26 mouse cellular contexts compared by ENCODE assay signal in genomic region chr2:62495407-62495806, GRCm38 (mm10). TPM values are rescaled to one million over a fixed set of nuclear protein-coding genes. Genes with fewer than 3 reads are reported as not detected.
A peak's percentile ranks its signal among the peaks of the same experiment; 100 is the strongest.
DNase-seq lines count a peak whose midpoint lies in the region; ATAC-seq and TF ChIP-seq lines count a peak whose summit lies in the region.
"Had no signal": no experiment of that assay in that cellular context is flagged by ENCODE, and none has a peak within 500 bp of the region (broad histone marks: within the 10 kb centered on the region; RNA-seq: fewer than 3 reads in every experiment).

No protein-coding gene starts in this region.

- H3K9ac ChIP-seq in forebrain, embryonic 16.5 days (replicated peaks; ENCODE audit: low read depth, low read length), result no peak overlapping the region
- H3K9ac ChIP-seq: embryonic facial prominence, embryonic 13.5 days; embryonic facial prominence, embryonic 15.5 days; forebrain, embryonic 12.5 days; forebrain, postnatal 0 days had no signal

- no peaks in the 10 kb centered on the region for H3K4me1 ChIP-seq in cortical plate, adult 2 months (ENCODE audit: control insufficient read depth, insufficient read depth, low read length)
- peaks cover 6% of the 10 kb centered on the region for H3K4me1 ChIP-seq in forebrain, embryonic 16.5 days (replicated peaks; ENCODE audit: control insufficient read depth, insufficient read depth, low read length)
- H3K4me1 ChIP-seq: embryonic facial prominence, embryonic 13.5 days; embryonic facial prominence, embryonic 15.5 days had no signal

- peak overlapping the region; percentile 13; the same call in 1 of the 2 replicates for H3K27ac ChIP-seq in left cerebral cortex, adult 2 months
- H3K27ac ChIP-seq in cortical plate, adult 2 months (ENCODE audit: insufficient read depth, low read length), result 0 out of 2 replicates have a peak overlapping the region, but pooled peaks have one; percentile 56
- no peak overlapping the region for H3K27ac ChIP-seq in forebrain, embryonic 16.5 days (ENCODE audit: low read length)
- H3K27ac ChIP-seq: embryonic facial prominence, embryonic 13.5 days; embryonic facial prominence, embryonic 15.5 days; forebrain, embryonic 10.5 days; forebrain, embryonic 12.5 days had no signal

- H3K36me3 ChIP-seq in forebrain, embryonic 16.5 days (ENCODE audit: control insufficient read depth, insufficient read depth), result no peaks in the 10 kb centered on the region
- H3K36me3 ChIP-seq: embryonic facial prominence, embryonic 13.5 days; embryonic facial prominence, embryonic 15.5 days; forebrain, embryonic 10.5 days; forebrain, embryonic 12.5 days had no signal

- DNase-seq in left cerebral cortex, adult 2 months (ENCODE audit: extremely low spot score in 1 of 2, low spot score in 2 of 2), result no peak
- DNase-seq in left cerebral cortex, adult 11 months (ENCODE audit: low spot score), result no peak
- DNase-seq in brain, adult 2 months (ENCODE audit: low read depth, low spot score), result peak; percentile 86
- no peak for DNase-seq in gastrocnemius, postnatal 4 days (ENCODE audit: low spot score in 2 of 2)
- DNase-seq: adrenal gland, adult 2 months; adrenal gland, postnatal 10 days; adrenal gland, postnatal 25 days; cerebellum, adult 11-12 months; cerebellum, adult 2 months; cerebellum, adult 9-10 months; cerebellum, postnatal 10 days; cerebellum, postnatal 25 days; embryo, embryonic 11 days; forebrain, postnatal 0 days had no signal

- no peak for TF ChIP-seq CTCF in left cerebral cortex, adult 2 months (IDR thresholded peaks at IDR 0.05)
- no peak for TF ChIP-seq CTCF in cortical plate, adult 2 months (IDR thresholded peaks at IDR 0.05; ENCODE audit: extremely low read depth, insufficient read depth, low read length)

- no peak overlapping the region for H3K4me2 ChIP-seq in forebrain, embryonic 16.5 days (ENCODE audit: low read length)
- H3K4me2 ChIP-seq: embryonic facial prominence, embryonic 13.5 days; embryonic facial prominence, embryonic 15.5 days; forebrain, embryonic 12.5 days had no signal

- H3K9me3 ChIP-seq in forebrain, embryonic 16.5 days (ENCODE audit: control insufficient read depth, low read length), result no peaks in the 10 kb centered on the region
- H3K9me3 ChIP-seq: embryonic facial prominence, embryonic 13.5 days; embryonic facial prominence, embryonic 15.5 days; forebrain, embryonic 10.5 days; forebrain, embryonic 12.5 days had no signal

- no peak for TF ChIP-seq POLR2A in cortical plate, adult 2 months (IDR thresholded peaks at IDR 0.05; ENCODE audit: extremely low read depth, insufficient read depth, low read length)

- H3K27me3 ChIP-seq in forebrain, embryonic 16.5 days (replicated peaks; ENCODE audit: control insufficient read depth, insufficient read depth, low read length), result no peaks in the 10 kb centered on the region
- H3K27me3 ChIP-seq: embryonic facial prominence, embryonic 13.5 days; embryonic facial prominence, embryonic 15.5 days; forebrain, embryonic 12.5 days had no signal

- H3K4me3 ChIP-seq in left cerebral cortex, adult 2 months, result no peak overlapping the region
- no peak overlapping the region for H3K4me3 ChIP-seq in cortical plate, adult 2 months (ENCODE audit: insufficient read depth, low read length)
- H3K4me3 ChIP-seq in forebrain, embryonic 16.5 days (replicated peaks; ENCODE audit: low read length), result no peak overlapping the region
- H3K4me3 ChIP-seq: embryonic facial prominence, embryonic 13.5 days; embryonic facial prominence, embryonic 15.5 days; erythroblast, embryonic 14.5 days; forebrain, embryonic 10.5 days; forebrain, embryonic 12.5 days had no signal

- ATAC-seq in forebrain, embryonic 16.5 days, result no peak
- ATAC-seq: forebrain, embryonic 14.5 days; forebrain, postnatal 0 days had no signal

- WGBS in forebrain, embryonic 16.5 days, result 76% methylated on average over 4 of the region's 4 CpGs

- intact Hi-C loops in left cerebral cortex, adult 2 months (cut with DNase I), result loop anchor here (1.0 kb wide), 1 partner anchor 31 kb away; no protein-coding TSS in a partner anchor

RNA-seq across cellular contexts. Expression of gene Gcg, which starts 12.0 kb away (rescaled TPM):
- total RNA-seq in left cerebral cortex, adult 2 months (2021), result under 1 TPM in 1 of 2 experiments, not detected in 1; 0.50 TPM
- not detected in 2 replicates for polyA plus RNA-seq in cortical plate, adult 2 months (2012; rRNA removed)
- polyA plus RNA-seq in forebrain, embryonic 16.5 days (2015; fragmentation: Nextera tagmentation; extraction: Ambion mirVana), result 2.7 and 2.8 TPM in 2 replicates
- total RNA-seq in gastrocnemius, postnatal 4 days (2021), result under 1 TPM; 0.41 to 0.42 TPM
- total RNA-seq: adrenal gland, adult 2 months; adrenal gland, postnatal 10 days; adrenal gland, postnatal 25 days; ES-E14; MEL had no signal
- polyA plus RNA-seq: adrenal gland, adult 2 months; C2C12; cerebellum, adult 2 months; embryonic facial prominence, embryonic 11.5 days; embryonic facial prominence, embryonic 13.5 days; embryonic facial prominence, embryonic 15.5 days; erythroblast, embryonic 14.5 days; forebrain, embryonic 10.5 days had no signal
